Mouse (Mus musculus) intestine, embryonic 15.5 days (tissue): Measurements from ENCODE around the gene Dnaaf3. TPM values are rescaled to one million over a fixed set of nuclear protein-coding genes. Genes with fewer than 3 reads are reported as not detected.
"Not testable (repeated sequence)": the region's sequence is repeated elsewhere in the genome, so short reads cannot be mapped to it uniquely, and the experiment has no call there.

Experiments
- ATAC-seq: fragments of 200-750 bp; cut with Nextera tagmentation; 2 replicates; pipeline ENCODE4 v1.8.0; 2017; ENCODE audit warnings: moderate TSS enrichment, moderate library complexity
- H3K27ac ChIP-seq: fragments of 300-500 bp; sonication (generic); 2 replicates; pipeline ENCODE4 v1.5.1; 2015; ENCODE audit warnings: mild to moderate bottlenecking, inconsistent platforms
- H3K27me3 ChIP-seq: fragments of 300-500 bp; sonication (generic); replicated peaks from 2 replicates; pipeline ENCODE4 v1.6.1; 2015; ENCODE audit warnings: inconsistent platforms
- H3K36me3 ChIP-seq: fragments of 300-500 bp; sonication (generic); 2 replicates; pipeline ENCODE4 v1.6.1; 2015; ENCODE audit warnings: inconsistent platforms
- H3K4me1 ChIP-seq: fragments of 300-500 bp; sonication (generic); replicated peaks from 2 replicates; pipeline ENCODE4 v1.6.1; 2015; ENCODE audit warnings: inconsistent platforms
- H3K4me2 ChIP-seq: fragments of 300-500 bp; sonication (generic); replicated peaks from 2 replicates; pipeline ENCODE4 v1.6.1; 2015; ENCODE audit warnings: mild to moderate bottlenecking, inconsistent platforms
- H3K4me3 ChIP-seq: fragments of 300-500 bp; sonication (generic); replicated peaks from 2 replicates; pipeline ENCODE4 v1.5.1; 2015; ENCODE audit warnings: inconsistent platforms
- H3K9ac ChIP-seq: fragments of 300-500 bp; sonication (generic); 2 replicates; pipeline ENCODE4 v1.6.1; 2015; ENCODE audit warnings: inconsistent platforms
- H3K9me3 ChIP-seq: fragments of 300-500 bp; sonication (generic); 2 replicates; pipeline ENCODE4 v1.6.1; 2016; ENCODE audit warnings: inconsistent platforms
- WGBS: fragments of 180-500 bp; shearing (Covaris S2); methylation state at CpG from one replicate; pipeline ENCODE4 v1.1.7; 2015; 5-methylcytosine and 5-hydroxymethylcytosine counted together
- polyA plus RNA-seq: library from polyadenylated mRNA; unstranded; fragments of >200 nt; fragmentation: Nextera tagmentation; extraction: Ambion mirVana; gene quantifications from 2 replicates; pipeline ENCODE4 v1.2.1, GENCODE M21; 2015

Gene Dnaaf3
- polyA plus RNA-seq: 1.1 TPM in 2 replicates

DNA sequence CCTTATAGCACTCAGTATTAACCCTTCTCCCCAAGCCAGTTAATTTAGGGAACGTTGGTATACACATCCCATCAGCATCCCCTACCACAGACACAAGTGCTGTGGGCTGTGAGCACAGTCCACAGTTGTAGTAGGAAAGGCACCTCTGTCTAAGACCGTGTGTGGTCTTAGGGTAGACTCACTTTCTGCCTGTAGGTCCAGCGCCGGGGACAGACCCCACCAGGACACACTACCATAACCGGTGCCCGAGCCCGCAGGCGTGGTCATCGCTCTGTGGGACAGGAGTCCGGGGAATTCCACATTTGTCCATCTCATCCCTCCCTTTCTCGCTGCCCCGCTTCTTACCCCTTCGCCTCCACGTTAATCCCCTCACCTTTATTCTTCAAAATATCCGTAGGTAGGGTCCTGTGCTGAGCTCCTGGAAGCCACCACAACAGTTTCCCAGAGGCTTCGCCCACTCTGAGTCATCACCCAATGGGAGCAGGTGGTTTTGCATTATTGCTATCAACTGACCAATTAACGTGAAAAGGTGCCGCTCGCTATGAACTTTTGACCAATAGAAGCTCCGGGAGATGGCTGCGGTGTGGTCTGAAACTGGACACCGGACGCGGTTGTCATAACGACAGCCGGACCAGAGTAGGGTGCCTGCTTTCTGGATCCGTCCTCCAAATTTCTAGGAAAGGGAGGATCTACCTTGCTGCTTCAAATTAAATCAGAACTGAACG, at the start of gene Dnaaf3:
Dnaaf3 (minus strand) TSS at position 449 of the 725 bp plus-strand sequence.
- Histone ChIP-seq H3K9me3 (no peaks in the 10 kb centered on the region), H3K27ac (no peak within 1 kb of the TSS), H3K4me2 (peak within 1 kb of the TSS; percentile 67), H3K9ac (peak within 1 kb of the TSS; percentile 1; the same call in 1 of the 2 replicates), H3K27me3 (no peaks in the 10 kb centered on the region), H3K4me3 (peak within 1 kb of the TSS; percentile 39), H3K4me1 (peaks cover 8% of the 10 kb centered on the region), H3K36me3 (no peaks in the 10 kb centered on the region)
- peak; percentile 96 for ATAC-seq
- WGBS: 6% methylated on average over 28 of the region's 28 CpGs

DNA sequence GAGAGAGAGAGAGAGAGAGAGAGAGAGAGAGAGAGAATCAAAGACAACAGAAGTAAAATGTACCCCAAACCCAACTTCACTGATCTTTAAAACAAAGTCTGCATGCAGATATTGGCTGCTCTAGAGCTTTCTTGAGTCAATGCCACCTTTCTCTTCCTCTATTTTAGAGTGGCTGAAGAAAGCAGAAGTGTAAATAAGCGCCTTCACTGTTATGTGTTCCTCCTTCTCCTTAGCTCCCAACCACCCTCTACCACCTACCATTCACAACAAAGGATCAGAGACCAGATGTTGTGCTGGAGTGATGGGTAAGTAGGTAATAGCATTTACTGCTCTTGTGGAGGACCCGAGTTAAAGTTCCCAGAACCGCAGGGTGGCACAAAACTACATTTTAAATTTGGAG, 49.2 kb upstream of the Dnaaf3 start:
- not testable (repeated sequence) for H3K9ac ChIP-seq, ATAC-seq, H3K27me3 ChIP-seq, H3K4me2 ChIP-seq, H3K4me3 ChIP-seq, H3K4me1 ChIP-seq, H3K9me3 ChIP-seq, H3K36me3 ChIP-seq, H3K27ac ChIP-seq
- 82% methylated on average over 3 of the region's 3 CpGs for WGBS

DNA sequence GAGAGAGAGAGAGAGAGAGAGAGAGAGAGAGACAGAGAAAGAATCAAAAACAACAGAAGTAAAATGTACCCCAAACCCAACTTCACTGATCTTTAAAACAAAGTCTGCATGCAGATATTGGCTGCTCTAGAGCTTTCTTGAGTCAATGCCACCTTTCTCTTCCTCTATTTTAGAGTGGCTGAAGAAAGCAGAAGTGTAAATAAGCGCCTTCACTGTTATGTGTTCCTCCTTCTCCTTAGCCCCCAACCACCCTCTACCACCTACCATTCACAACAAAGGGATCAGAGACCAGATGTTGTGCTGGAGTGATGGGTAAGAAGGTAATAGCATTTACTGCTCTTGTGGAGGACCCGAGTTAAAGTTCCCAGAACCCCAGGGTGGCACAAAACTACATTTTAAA, 40.1 kb upstream of the Dnaaf3 start:
- H3K9me3 ChIP-seq, H3K4me1 ChIP-seq, H3K27ac ChIP-seq, H3K27me3 ChIP-seq, H3K36me3 ChIP-seq, H3K9ac ChIP-seq, ATAC-seq, H3K4me2 ChIP-seq, H3K4me3 ChIP-seq: not testable (repeated sequence)
- 59% methylated on average over 2 of the region's 2 CpGs for WGBS

DNA sequence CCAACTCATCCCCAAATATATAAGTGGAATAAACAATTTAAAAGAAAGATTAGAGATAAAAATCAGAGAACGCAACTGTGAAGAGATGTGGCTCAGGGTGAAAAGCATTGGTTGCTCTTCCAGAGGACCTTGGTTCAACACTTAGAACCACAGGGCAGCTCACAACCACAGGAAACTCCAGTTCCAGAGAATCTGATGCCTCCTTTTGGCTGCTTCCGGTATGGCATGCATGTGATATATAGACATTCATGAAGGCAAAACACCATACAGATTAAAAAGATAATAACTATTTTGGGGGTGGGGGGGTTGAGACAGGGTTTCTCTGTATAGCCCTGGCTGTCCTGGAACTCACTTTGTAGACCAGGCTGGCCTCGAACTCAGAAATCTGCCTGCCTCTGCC, 30.4 kb upstream of the Dnaaf3 start:
- H3K36me3 ChIP-seq: no peaks in the 10 kb centered on the region

DNA sequence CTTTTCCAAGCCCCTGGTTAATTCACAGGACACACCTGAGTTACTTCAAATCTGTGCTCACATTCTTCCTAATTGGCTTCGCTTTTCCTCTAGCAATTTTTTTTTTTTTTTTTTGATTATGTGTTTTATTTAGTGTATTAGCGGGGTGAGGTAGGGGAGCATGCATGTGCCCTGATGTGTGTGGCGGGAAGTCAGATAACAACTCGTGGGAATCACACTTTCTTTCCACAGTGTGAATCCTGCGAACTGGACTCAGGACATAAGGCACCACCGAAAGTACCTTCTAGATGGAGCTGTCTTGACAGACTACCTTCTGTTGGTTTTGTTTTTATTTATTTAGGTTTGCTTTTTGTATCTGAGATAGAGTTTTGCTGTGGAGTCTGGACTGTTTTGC, 24.9 kb upstream of the Dnaaf3 start:
- 0 out of 2 replicates have a peak, but pooled peaks cover 2% of the 10 kb centered on the region for H3K4me1 ChIP-seq
- H3K4me2 ChIP-seq: no peak overlapping the region
- ATAC-seq: peak; percentile 65
- H3K27me3 ChIP-seq: no peaks in the 10 kb centered on the region
- no peaks in the 10 kb centered on the region for H3K36me3 ChIP-seq
- no peak overlapping the region for H3K27ac ChIP-seq
- H3K9ac ChIP-seq: no peak overlapping the region
- H3K4me3 ChIP-seq: no peak overlapping the region
- H3K9me3 ChIP-seq: no peaks in the 10 kb centered on the region
- WGBS: 66% methylated on average over 6 of the region's 6 CpGs

More for the DNA sequence above, 30.4 kb upstream of the Dnaaf3 start:
- H3K9ac ChIP-seq: no peak overlapping the region
- no peaks in the 10 kb centered on the region for H3K4me1 ChIP-seq
- H3K27me3 ChIP-seq: no peaks in the 10 kb centered on the region
- WGBS: 91% methylated on average over 3 of the region's 3 CpGs
- ATAC-seq: no peak
- no peak overlapping the region for H3K4me2 ChIP-seq
- no peak overlapping the region for H3K4me3 ChIP-seq
- H3K9me3 ChIP-seq: no peaks in the 10 kb centered on the region
- H3K27ac ChIP-seq: no peak overlapping the region

DNA sequence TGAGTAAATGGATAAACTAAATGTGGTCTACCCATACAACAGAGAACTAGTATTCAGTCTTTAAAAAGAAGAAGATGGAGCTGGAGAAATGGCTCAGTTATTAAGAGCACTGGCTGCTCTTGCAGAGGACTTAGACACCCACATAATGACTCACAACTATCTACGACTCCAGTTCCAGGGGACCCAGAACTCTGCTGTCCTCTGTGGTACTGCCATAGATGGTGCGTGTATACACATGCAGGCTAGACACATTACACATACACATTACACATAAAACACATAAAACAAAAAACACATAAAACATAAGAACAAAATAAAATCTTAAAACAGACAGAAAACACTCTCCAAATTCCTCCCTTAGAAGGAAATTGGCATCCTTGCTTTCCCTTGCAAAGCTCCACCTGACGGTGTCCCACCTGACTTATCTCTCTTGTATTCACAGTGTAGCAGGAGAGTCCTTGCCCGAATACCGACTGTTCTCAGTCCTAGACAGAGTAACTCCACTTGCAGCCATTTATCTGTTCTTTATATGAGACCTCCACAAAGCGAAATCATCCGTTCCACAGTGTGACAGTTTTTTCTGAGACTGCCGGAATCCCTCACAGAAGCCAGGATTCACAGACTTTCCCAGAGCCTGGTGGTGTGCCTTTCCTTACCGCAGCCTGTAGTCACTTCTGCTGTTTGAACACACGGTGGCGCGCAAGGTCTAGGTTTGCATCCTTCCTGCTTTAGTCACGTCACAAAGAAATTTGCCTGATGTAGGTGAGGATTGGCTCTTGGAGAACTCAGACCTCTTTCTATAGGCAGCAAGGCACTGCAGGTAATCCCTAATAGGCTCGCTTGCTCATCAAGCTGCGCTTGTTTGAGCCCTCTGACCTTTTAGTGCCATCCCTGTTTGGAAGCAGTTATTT, 24.3 kb upstream of the Dnaaf3 start:
- Histone ChIP-seq H3K9ac (no peak overlapping the region), H3K4me2 (no peak overlapping the region)
- 19% methylated on average over 15 of the region's 15 CpGs for WGBS

DNA sequence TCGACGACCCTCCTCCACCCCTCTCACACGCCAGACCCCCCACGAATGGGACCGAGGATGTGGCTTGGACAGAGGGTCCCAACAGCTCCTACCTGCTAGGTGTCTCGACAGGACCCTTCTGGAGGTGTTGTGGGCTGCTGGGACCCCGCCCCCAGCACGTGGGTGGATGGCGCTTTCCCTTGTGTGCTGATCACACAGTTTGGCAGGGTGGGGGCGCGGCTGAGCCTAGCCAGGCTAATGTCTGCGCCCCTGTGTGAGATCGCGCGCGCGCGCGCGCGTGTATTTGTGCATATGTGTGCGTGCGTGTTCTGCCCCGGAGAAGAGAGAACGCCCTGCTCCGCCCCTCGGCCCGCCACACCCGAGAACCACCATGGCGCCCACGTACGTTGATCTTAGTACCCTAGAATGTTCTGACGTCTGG, 15.0 kb upstream of the Dnaaf3 start, which contains the start of gene Syt5:
Syt5 (minus strand) TSS at position 321 of the 421 bp plus-strand sequence.
- 4% methylated on average over 33 of the region's 33 CpGs for WGBS
- ATAC-seq: peak; percentile 50
- H3K4me2 ChIP-seq: peak within 1 kb of the TSS; percentile 76
- peaks cover 9% of the 10 kb centered on the region; the same call in 1 of the 2 replicates for H3K4me1 ChIP-seq
- H3K27me3 ChIP-seq: 0 out of 2 replicates have a peak, but pooled peaks cover 5% of the 10 kb centered on the region
- H3K9ac ChIP-seq: peak within 1 kb of the TSS; percentile 37
- H3K27ac ChIP-seq: no peak within 1 kb of the TSS
- H3K9me3 ChIP-seq: no peaks in the 10 kb centered on the region
- H3K36me3 ChIP-seq: no peaks in the 10 kb centered on the region
- peak within 1 kb of the TSS; percentile 31 for H3K4me3 ChIP-seq

More for the DNA sequence above, 24.3 kb upstream of the Dnaaf3 start:
- Histone ChIP-seq H3K4me1 (0 out of 2 replicates have a peak, but pooled peaks cover 2% of the 10 kb centered on the region), H3K27me3 (no peaks in the 10 kb centered on the region), H3K4me3 (no peak overlapping the region), H3K27ac (no peak overlapping the region), H3K9me3 (no peaks in the 10 kb centered on the region), H3K36me3 (no peaks in the 10 kb centered on the region)
- ATAC-seq: peak; percentile 96

DNA sequence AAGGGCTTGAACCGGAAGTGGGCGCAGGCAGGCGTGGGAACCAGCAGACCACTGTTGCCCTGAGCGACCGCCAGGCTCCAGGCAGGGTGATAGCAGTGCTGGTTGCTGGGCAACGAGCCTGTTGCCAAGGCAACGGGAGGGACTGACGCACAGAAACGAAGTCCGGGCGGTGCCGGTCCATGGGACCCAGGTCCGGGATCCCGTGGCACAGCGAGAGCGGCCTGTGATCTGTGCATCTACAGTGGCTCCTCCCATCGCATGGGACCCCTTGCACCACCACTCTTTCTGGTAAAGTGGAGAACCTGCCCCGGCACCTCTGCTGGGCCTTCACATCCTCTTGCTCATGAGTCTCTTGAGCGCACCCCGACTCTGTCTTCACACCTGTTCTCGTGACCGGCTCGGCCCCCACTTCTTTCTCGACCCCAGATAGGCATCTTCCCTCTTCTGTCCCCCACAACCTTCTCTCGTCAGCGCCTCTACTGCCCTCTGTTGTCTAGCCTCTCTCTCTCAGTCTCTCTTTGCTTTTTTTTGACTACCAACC, 14.4 kb upstream of the Dnaaf3 start:
- H3K4me3 ChIP-seq: peak overlapping the region; percentile 31
- 2% methylated on average over 26 of the region's 26 CpGs for WGBS
- peaks cover 9% of the 10 kb centered on the region; the same call in 1 of the 2 replicates for H3K4me1 ChIP-seq
- no peaks in the 10 kb centered on the region for H3K36me3 ChIP-seq
- no peak overlapping the region for H3K27ac ChIP-seq
- H3K4me2 ChIP-seq: peak overlapping the region; percentile 76
- ATAC-seq: peak; percentile 76
- H3K9me3 ChIP-seq: no peaks in the 10 kb centered on the region
- no peak overlapping the region for H3K9ac ChIP-seq
- 0 out of 2 replicates have a peak, but pooled peaks cover 5% of the 10 kb centered on the region for H3K27me3 ChIP-seq

DNA sequence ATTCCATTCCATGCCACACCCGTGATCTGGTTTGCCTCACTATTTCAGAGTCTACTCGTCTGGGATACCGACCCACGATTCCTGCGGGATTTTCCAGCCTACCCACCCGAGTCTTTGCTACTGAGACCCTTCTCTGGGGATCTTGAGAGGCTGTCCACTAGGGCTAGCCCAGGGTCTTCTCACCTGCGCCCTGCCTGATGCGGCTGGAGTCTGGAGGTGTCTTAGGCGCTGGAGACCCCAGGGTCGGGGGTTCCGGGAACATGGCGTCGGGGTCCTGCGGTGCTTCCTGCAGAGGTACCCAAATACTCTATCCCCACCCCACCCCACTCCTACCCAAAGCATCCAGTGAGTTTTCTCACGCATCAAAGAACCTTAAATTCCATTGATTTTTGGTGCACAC, 13.8 kb upstream of the Dnaaf3 start:
- WGBS: 72% methylated on average over 15 of the region's 15 CpGs
- Histone ChIP-seq H3K4me2 (peak overlapping the region; percentile 76; the same call in 1 of the 2 replicates), H3K4me3 (no peak overlapping the region), H3K27me3 (0 out of 2 replicates have a peak, but pooled peaks cover 5% of the 10 kb centered on the region), H3K27ac (no peak overlapping the region), H3K36me3 (no peaks in the 10 kb centered on the region), H3K9ac (no peak overlapping the region), H3K9me3 (no peaks in the 10 kb centered on the region), H3K4me1 (peaks cover 9% of the 10 kb centered on the region; the same call in 1 of the 2 replicates)
- ATAC-seq: peak; percentile 16; the same call in 1 of the 2 replicates

DNA sequence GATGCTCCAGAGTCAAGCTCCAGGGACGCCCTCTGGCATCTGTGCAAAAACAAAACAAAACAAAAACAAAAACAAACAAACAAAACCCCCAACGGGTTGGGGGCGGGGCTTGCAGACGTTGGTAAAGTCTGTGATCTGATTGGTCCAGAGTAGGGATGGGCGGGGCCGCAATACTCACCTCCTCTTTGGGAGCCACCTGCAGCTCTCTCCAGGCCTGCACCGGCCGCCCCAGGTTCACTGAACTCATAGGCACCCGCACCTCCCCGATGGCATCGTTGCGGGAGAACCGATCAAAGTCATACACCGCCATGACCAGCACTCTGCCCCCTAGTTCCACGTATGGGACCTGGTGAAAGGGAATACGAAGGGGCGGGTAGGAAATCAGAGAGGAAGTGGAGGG, 9.8 kb upstream of the Dnaaf3 start:
- H3K4me3 ChIP-seq: no peak overlapping the region
- WGBS: 37% methylated on average over 17 of the region's 17 CpGs
- H3K36me3 ChIP-seq: no peaks in the 10 kb centered on the region
- H3K4me2 ChIP-seq: no peak overlapping the region
- H3K9ac ChIP-seq: no peak overlapping the region
- H3K4me1 ChIP-seq: 0 out of 2 replicates have a peak, but pooled peaks cover 6% of the 10 kb centered on the region
- no peak overlapping the region for H3K27ac ChIP-seq
- ATAC-seq: no peak
- H3K27me3 ChIP-seq: 0 out of 2 replicates have a peak, but pooled peaks cover 5% of the 10 kb centered on the region
- no peaks in the 10 kb centered on the region for H3K9me3 ChIP-seq

DNA sequence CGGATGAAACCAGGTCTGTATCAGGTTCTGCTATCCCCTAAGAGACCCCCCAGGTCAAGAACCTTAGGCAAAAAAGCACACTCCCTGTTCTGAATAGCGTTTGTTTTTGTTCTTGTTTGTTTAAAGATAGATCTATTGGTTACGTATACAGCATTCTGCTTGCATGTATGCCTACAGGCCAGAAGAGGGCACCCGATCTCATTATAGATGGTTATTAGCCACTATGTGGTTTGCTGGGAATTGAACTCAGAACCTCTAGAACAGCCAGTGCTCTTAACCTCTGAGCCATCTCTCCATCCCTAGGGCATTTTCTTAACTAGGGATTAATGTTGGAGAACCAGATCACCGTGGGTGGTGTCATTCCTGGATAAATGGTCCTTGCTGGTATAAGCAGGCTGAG, 9.1 kb upstream of the Dnaaf3 start:
- Histone ChIP-seq H3K27me3 (0 out of 2 replicates have a peak, but pooled peaks cover 3% of the 10 kb centered on the region), H3K4me2 (no peak overlapping the region), H3K4me3 (no peak overlapping the region), H3K9me3 (no peaks in the 10 kb centered on the region), H3K27ac (no peak overlapping the region), H3K4me1 (0 out of 2 replicates have a peak, but pooled peaks cover under 1% of the 10 kb centered on the region), H3K9ac (no peak overlapping the region), H3K36me3 (no peaks in the 10 kb centered on the region)
- ATAC-seq: no peak
- WGBS: 61% methylated on average over 5 of the region's 5 CpGs

DNA sequence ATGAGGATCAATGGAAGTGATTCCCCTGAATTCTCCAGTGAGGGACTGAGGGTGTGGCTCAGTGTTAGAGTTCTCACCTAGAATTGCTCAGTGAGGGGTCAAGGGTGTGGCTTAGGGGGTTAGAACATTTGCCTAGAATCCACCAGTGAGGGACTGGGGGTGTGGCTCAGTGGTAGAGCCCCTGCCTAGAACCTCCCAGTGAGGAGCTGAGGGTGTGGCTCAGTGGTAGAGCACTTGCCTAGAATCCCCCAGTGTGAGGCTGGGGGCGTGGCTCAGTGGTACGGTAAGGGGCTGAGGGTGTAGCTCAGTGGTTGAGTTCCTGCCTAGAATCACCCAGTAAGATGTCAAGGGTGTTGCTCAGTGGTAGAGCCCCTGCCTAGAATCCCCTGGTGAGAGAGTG, 6.8 kb upstream of the Dnaaf3 start:
- no peak overlapping the region for H3K4me2 ChIP-seq
- no peak overlapping the region for H3K27ac ChIP-seq
- ATAC-seq: no peak
- H3K4me3 ChIP-seq: no peak overlapping the region
- H3K9ac ChIP-seq: no peak overlapping the region
- H3K36me3 ChIP-seq: no peaks in the 10 kb centered on the region
- 76% methylated on average over 2 of the region's 2 CpGs for WGBS
- no peaks in the 10 kb centered on the region for H3K9me3 ChIP-seq
- no peaks in the 10 kb centered on the region for H3K4me1 ChIP-seq
- H3K27me3 ChIP-seq: no peaks in the 10 kb centered on the region
